Mouse (Mus musculus) ovary, adult 10 weeks (tissue): ENCODE results near the gene A1bg. TPM values are rescaled to one million over a fixed set of nuclear protein-coding genes. Genes with fewer than 3 reads are reported as not detected.

Experiments used
- polyA plus RNA-seq: library from polyadenylated mRNA; stranded (reverse); fragments of 350-450 nt; fragmentation: Illumina TruSeq; extraction: RNeasy Lipid Tissue Mini Kit (QIAGEN cat#74804); gene quantifications from one replicate; pipeline ENCODE4 v1.2.3, GENCODE M21; 2014

A1bg gene
- polyA plus RNA-seq = not detected

GRCm38 (mm10) chr15:60922912-60923311 lies at the start of gene A1bg:
Gene A1bg (minus strand): TSS chr15:60923012.

GRCm38 (mm10) chr15:60853231-60853999 lies 69.4 kb downstream of the A1bg start, which contains the start of gene Fam84b:
Gene Fam84b (minus strand): TSS chr15:60853778.

Other genes starting within 250 kb of the A1bg start
- 82.0 TPM for gene Fam84b, start 69.2 kb downstream of the A1bg start, polyA plus RNA-seq